Comparison of ENCODE assay signal across 20 mouse cellular contexts in the genomic region with DNA sequence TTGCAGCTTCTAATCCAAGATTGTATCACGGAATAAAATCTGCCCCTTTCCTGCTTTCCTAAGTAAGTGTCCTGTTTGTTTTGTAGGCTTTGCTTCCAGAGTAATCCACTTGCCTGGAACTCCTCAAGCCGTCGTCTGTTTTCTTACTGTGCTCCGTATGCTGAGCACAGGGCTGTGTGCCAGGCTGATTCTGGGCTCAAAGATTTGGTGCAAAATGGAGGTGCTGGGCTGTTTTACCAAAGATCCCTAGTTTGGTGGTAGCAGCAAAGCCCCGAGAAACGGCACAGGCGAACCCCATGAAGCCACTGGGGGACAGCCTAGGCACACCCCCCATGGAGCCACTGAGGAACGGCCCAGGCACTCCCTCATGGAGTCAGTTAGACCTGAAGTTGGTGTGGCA.
DNase-seq lines count a peak whose midpoint lies in the region; ATAC-seq and TF ChIP-seq lines count a peak whose summit lies in the region.
"Had no signal": no experiment of that assay in that cellular context is flagged by ENCODE, and none has a peak within 500 bp of the region (broad histone marks: within the 10 kb centered on the region; RNA-seq: fewer than 3 reads in every experiment).

No protein-coding gene starts in this region.

- no peak overlapping the region for H3K9ac ChIP-seq in forebrain, embryonic 13.5 days
- H3K9ac ChIP-seq in forebrain, embryonic 11.5 days (ENCODE audit: low read length), result no peak overlapping the region
- H3K9ac ChIP-seq: embryonic facial prominence, embryonic 13.5 days; hindbrain, embryonic 14.5 days; intestine, embryonic 15.5 days had no signal

- H3K4me2 ChIP-seq in forebrain, embryonic 13.5 days, result no peak overlapping the region
- H3K4me2 ChIP-seq in forebrain, embryonic 11.5 days (ENCODE audit: low read depth, low read length, severe bottlenecking), result no peak overlapping the region
- H3K4me2 ChIP-seq: embryonic facial prominence, embryonic 13.5 days; heart, embryonic 11.5 days; hindbrain, embryonic 14.5 days; intestine, embryonic 15.5 days had no signal

- no peak overlapping the region for H3K4me3 ChIP-seq in forebrain, embryonic 13.5 days
- H3K4me3 ChIP-seq in forebrain, embryonic 11.5 days (ENCODE audit: low read depth, low read length), result no peak overlapping the region
- H3K4me3 ChIP-seq in left cerebral cortex, adult 2 months, result no peak overlapping the region
- H3K4me3 ChIP-seq: embryonic facial prominence, embryonic 13.5 days; heart, adult 2 months; hindbrain, embryonic 10.5 days; intestine, embryonic 15.5 days had no signal

- no peak for TF ChIP-seq CTCF in left cerebral cortex, adult 2 months (IDR thresholded peaks at IDR 0.05)

- DNase-seq in forebrain, embryonic 11.5 days (ENCODE audit: low spot score), result no peak
- DNase-seq in left cerebral cortex, postnatal 4 days, result peak; percentile 46
- no peak for DNase-seq in left cerebral cortex, adult 2 months (ENCODE audit: extremely low spot score in 1 of 2, low spot score in 2 of 2)
- peak; percentile 52 for DNase-seq in right cerebral cortex, postnatal 4 days
- no peak for DNase-seq in right cerebral cortex, adult 2 months (ENCODE audit: low spot score in 2 of 2)
- no peak for DNase-seq in layer of hippocampus, postnatal 14 days (ENCODE audit: low spot score in 2 of 2)
- DNase-seq: adrenal gland, postnatal 14 days; cerebellum, adult 2 months; cerebellum, postnatal 36 days; gastrocnemius, postnatal 10 days; heart, adult 2 months had no signal

- ATAC-seq in forebrain, embryonic 13.5 days, result no peak
- no peak for ATAC-seq in forebrain, embryonic 11.5 days (replicated peaks; ENCODE audit: low FRiP score)
- ATAC-seq: activated CD4-positive, CD25-positive, alpha-beta regulatory T cell, adult 4 months; intestine, embryonic 15.5 days; Patski had no signal

- peaks cover 25% of the 10 kb centered on the region for H3K4me1 ChIP-seq in forebrain, embryonic 13.5 days
- no peaks in the 10 kb centered on the region for H3K4me1 ChIP-seq in forebrain, embryonic 11.5 days (replicated peaks; ENCODE audit: control insufficient read depth, insufficient read depth, low read length)
- H3K4me1 ChIP-seq: intestine, embryonic 15.5 days had no signal

- intact Hi-C loops in left cerebral cortex, postnatal 4 days (cut with DNase I), result loop anchor here (10.0 kb wide), 1 partner anchor 111 kb away; no protein-coding TSS in a partner anchor
- intact Hi-C loops in left cerebral cortex, adult 2 months (cut with DNase I), result no loop called here

- H3K27me3 ChIP-seq in forebrain, embryonic 13.5 days, result peaks cover 29% of the 10 kb centered on the region
- H3K27me3 ChIP-seq in forebrain, embryonic 11.5 days (ENCODE audit: control insufficient read depth, insufficient read depth, low read length), result no peaks in the 10 kb centered on the region
- H3K27me3 ChIP-seq: CH12.LX; embryonic facial prominence, embryonic 13.5 days; intestine, embryonic 15.5 days had no signal

- H3K9me3 ChIP-seq in forebrain, embryonic 13.5 days (replicated peaks), result no peaks in the 10 kb centered on the region
- H3K9me3 ChIP-seq in forebrain, embryonic 11.5 days (ENCODE audit: control insufficient read depth, low read length), result no peaks in the 10 kb centered on the region
- H3K9me3 ChIP-seq: embryonic facial prominence, embryonic 13.5 days; hindbrain, embryonic 10.5 days; intestine, embryonic 15.5 days had no signal

- no peaks in the 10 kb centered on the region for H3K36me3 ChIP-seq in forebrain, embryonic 13.5 days (ENCODE audit: poor library complexity, severe bottlenecking)
- H3K36me3 ChIP-seq in forebrain, embryonic 11.5 days (ENCODE audit: control insufficient read depth, insufficient read depth, low read length), result no peaks in the 10 kb centered on the region
- H3K36me3 ChIP-seq: embryonic facial prominence, embryonic 13.5 days; hindbrain, embryonic 10.5 days; intestine, embryonic 15.5 days had no signal

- 0 out of 2 replicates have a peak overlapping the region, but pooled peaks have one; percentile 11 for H3K27ac ChIP-seq in forebrain, embryonic 13.5 days
- no peak overlapping the region for H3K27ac ChIP-seq in forebrain, embryonic 11.5 days (ENCODE audit: low read depth, low read length)
- no peak overlapping the region for H3K27ac ChIP-seq in left cerebral cortex, adult 2 months
- H3K27ac ChIP-seq: embryonic facial prominence, embryonic 13.5 days; heart, adult 2 months; hindbrain, embryonic 10.5 days; hindbrain, embryonic 14.5 days; intestine, embryonic 15.5 days had no signal

- WGBS in forebrain, embryonic 13.5 days, result 72% methylated on average over 8 of the region's 8 CpGs
- 74% methylated on average over 8 of the region's 8 CpGs for WGBS in forebrain, embryonic 11.5 days

Comparison
In these comparisons a context has a peak if more than half of its experiments do, and no peak if none do; other contexts are left out.
1. DNase-seq: peak in left cerebral cortex, postnatal 4 days (single experiment) and right cerebral cortex, postnatal 4 days (single experiment); none in forebrain, embryonic 11.5 days (single experiment), left cerebral cortex, adult 2 months (0 of 2), right cerebral cortex, adult 2 months (0 of 2) and layer of hippocampus, postnatal 14 days (0 of 2).